Mouse (Mus musculus) A20 (cell line): ENCODE measurements around the gene Wnt7a.

Experiments used
- DNase-seq: peaks from one replicate; pipeline ENCODE4 v3.0.0-alpha.2; 2011; ENCODE audit warnings: low read depth, low spot score

The Wnt7a gene

DNA sequence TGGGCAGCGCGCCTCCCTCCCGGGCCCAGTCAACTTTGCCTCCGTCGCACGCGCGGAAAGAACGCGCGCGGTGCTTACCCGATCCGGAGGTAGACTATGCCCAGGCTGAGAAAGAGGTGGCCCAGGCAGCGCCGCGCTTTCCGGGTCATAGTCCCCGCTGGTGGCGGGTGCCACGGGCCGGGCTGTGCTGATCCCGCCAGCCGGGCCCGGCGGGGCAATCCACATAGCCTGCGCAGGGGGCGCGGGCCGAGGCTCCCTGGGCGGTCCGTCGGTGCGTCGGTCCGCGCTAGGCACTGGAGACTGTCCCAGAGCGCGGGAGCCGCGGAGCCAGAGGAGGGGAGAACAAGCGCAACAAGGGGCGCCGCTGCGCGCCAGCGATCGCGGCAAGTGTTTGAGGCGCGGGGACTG, at the start of gene Wnt7a:
Wnt7a (minus strand) TSS at position 403 of the 408 bp plus-strand sequence.
- DNase-seq, result no peak

DNA sequence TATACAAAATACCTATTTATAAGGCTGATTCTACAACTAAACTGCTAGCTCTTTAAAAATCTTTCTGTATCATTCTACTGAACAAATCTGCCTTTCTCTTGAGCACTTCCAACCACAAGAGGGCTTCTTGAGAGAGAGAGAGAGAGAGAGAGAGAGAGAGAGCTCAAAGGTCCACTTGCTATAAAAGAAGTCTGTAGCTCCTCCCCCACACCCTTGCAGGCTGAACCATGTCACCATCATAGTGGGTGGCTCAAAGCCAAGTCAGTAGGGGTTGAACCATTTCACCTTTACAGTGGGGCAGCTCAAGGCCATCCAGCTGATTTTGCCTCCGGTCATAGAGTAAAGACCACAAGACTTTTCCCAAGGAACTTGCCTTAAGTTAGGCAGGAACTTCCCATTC, 48.3 kb upstream of the Wnt7a start:
- DNase-seq, result peak; percentile 36

DNA sequence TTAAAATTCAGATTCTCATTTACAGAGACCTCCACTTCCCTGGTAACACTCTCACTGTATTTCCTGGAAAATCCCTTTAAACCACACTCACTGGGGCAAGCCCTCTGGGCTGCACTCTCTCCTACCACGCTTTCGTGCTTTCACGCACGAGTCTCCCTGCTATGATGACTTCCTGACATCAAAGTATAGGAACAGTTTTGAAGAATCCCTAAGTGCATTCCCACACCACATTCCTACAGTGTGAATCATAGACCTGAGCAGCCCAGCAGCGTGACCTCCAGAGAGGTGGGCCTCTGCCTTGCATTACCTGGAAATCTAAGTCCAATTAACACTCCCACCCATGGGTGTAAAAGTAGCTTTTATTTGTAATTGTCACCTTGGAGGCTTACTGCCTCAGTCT, 43.4 kb upstream of the Wnt7a start:
- no peak for DNase-seq

- DNase-seq, result no peak
Observed at GRCm38 (mm10) chr6:91452056-91452455, 40.9 kb upstream of the Wnt7a start.

DNA sequence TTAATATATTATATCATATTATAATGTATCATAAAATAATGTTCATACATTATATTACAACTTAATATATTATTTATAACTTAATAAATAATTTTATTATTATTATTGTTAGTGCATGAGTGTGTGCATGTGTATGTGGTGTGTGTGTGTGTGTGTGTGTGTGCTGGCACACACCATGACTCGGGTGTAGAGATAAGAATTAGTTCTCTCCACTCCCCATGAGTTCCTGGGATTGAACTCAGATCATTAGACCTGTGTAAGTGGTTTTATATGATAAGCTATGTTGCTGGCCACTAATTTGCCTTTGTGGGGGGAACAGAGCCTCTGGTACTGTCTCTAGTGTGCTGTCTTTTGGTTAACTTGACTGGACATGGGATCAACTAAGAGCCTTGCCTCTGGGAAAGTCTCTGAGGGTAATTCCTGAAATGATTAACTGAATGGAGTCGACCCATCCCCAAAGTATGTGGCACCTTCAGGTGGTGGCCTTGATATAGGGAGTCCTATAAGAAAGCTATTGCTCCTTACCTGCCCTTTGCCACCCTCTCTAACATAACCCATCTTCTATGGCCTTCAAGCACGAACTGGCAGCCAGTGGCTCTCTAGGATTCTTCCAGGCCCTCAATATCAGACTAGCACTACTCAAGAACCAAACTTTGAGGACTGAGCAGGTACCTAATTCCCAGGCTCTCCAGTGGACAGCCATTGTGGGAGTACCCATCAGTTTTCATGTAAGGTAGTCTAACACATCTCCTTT, 38.5 kb upstream of the Wnt7a start:
- no peak for DNase-seq

DNA sequence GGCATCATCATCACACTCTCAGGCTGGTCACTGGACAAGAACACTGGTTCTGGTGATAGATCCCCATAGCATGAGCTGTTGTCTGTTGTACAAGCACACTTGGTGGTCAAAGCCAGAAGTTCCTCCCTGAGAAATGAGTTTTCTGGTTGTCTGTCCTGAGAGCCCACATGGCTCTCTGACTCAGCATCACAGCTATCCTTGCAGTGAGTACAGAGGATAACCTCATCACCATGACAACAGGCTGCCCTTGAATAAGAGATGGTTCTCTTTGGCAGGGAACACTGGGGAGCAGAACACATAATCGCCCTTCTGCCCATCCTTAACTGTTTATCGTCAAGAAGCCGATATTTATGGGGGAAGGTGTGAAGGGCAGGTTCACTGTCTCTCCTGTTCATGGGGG, 34.2 kb upstream of the Wnt7a start:
- no peak for DNase-seq

GRCm38 (mm10) chr6:91441145-91441662, 30.0 kb upstream of the Wnt7a start:
- DNase-seq, result no peak

DNA sequence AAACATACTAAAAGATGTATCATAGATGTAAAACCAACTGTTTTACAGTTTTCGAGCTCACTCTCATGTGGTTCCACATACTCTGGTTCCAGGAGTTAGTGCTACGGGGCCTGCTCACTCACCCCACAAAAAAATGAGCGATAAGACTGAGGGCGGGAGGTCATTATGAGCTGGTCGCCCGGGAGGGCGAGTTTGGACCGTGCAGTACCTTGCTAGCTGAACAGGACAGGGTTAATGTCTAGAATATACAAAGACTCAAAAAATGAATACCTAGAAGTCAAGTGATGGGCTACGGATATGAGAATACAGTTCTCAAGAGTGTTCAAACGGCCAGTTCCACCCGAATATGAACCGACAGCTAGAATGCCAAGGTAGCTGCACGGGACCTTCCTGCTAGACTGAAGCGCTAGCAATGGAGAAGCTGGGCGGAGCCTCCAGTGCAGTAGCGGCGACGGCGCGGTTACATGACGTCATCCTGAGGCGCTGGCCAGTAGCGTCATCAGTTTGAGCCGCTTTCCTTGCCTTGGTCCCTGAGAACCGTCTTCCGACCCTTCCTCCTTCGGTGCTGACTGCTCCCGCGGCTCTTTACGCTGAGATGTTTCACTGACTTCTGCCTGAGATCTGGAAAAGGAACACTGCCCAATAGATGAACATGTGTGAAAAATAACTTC, 29.4 kb upstream of the Wnt7a start:
- peak; percentile 95 for DNase-seq

DNA sequence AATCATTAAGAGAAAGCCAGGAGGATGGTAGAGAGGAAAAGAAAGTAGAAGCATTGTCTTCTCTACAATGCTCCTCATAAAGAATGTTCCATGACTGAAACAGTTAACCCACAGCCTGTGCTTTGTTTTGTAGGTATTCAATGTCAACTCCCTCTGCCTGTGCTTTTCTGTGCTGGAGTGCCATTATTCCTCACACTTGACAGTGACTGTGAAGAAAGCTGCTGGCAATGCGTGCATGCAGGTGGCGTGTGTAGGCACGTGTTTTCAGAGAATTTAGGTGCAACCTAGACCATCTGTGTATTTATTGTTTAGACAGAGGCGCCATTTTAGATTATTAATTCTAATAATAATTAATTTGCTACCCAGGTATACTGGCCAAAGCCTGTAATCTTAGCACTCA, 13.0 kb upstream of the Wnt7a start:
- DNase-seq, result no peak

- no peak for DNase-seq
Observed at GRCm38 (mm10) chr6:91421629-91422028, 10.5 kb upstream of the Wnt7a start.

DNA sequence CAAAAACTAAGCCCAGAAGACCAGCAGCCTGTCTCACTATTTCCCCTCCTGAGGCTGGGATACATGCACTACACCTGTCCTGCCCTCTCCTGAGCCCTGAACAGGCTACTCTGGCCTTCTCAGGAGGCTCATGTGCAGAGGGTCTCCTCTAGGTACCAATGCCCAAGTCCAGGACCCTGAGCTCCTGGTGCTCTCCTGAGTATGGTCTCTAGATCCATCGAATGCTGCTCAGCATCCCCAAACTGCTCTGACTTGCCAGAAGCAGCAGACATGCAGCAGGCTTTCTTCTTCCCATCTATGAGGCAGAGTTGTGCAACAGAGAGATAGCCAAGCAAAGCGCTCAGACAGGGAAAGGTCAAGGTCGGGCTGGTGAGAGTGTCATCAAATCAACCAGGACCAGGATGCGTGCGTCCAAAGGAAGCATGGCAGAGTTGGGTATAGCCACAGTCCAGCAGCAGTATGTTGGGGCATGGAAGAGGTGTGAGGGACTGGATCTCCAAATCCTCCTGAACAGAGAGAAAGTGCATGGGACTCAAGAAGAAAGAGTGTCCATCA, 6.2 kb upstream of the Wnt7a start:
- DNase-seq, result no peak

DNA sequence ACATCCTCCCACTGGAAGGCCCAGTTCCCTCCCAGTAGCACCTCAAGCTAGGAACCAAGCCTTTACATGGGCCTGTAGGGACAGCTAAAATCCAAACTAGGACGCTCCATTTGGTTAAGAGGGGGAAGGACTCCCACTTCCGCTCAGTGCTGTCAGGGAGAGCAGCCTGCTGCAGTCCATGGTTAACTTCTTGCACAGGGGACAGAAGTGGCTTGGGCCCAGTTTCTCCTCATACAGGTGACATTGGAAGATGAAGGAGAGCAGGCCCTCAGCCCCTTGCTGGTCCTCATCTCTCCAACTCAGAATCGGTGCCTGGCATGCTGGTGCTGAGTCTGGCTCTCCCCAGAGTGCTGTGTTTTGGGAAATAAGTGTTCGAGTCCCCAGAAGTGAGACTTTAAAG, 5.0 kb upstream of the Wnt7a start:
- DNase-seq, result no peak

DNA sequence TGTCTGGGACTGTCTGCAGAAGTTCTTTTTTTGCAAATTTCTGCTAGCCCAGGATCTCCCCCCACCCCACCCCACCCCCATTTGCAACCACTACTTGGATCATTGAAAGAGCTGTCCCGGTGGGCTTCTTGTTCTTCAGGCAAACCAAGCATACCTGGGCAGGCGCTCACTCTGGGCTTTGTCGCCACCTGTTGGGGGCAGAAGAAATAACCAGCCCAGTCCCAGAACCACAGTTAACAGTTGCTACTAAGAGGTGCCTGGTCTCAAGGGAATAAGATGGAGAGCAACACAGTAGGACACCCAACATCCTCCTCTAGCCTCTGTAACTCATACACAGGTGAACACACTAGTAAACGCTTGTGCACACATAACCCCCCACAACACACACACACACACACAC, 3.7 kb upstream of the Wnt7a start:
- DNase-seq, result peak; percentile 59

DNA sequence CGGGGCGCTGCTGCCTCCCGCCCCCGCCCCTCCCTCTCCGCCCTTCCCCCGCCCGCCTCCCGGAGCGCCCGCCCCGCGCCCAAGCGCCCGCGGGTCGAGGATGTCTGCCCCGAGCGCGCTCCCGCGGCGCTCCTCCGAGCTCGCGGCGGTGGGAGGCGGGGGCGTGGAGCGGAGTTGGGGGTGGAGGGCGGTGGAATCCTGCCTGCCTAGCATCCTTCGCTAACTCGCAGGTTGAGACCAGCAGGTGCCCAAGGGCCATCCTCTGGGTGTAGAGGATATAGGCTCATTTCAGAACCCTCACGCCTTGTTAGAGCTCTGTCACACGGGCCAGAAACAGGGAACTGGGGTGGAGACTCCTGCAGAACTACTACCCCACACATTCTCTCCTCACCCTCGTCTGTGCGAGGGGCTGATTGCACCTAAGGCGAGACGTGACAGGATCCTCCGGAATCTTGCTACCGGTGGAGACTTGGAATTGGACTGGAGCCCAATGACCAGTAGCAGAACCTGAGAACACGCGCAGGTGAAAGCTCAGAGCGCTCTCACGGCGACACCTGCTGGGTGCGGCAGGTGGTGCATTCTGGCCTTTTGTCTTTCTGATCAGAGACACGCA, 312 bp upstream of the Wnt7a start:
- DNase-seq, result peak; percentile 44

DNA sequence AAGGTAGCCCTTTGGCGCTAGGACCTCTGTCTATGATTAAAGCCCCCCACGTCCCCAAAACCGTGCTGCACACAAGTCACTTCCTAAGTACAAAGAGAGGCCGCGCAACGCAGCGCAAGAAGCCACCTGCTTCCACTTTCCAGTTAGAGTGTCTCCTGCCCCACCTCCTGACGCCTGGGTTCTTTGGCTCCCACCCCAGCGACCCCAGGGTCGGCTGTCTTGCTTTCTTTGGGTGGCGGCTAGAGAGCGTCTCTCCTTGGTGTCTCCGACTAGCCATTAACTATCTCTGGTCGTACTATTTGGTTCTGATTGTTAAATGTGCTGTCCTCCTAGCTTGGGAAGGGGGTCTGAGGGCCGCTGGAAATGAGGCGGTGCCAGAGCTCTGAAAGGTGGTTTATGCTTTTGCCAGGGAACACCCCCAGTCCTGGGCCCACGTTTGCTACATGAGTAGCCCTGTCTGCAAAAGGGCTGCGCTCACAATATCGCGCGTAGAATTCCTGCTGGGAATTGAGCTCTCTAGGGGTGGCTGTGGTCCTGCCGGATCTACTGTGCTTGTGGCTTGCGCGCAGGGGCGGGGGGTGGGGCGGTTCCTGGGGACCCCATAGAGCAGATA, 889 bp downstream of the Wnt7a start:
- no peak for DNase-seq

GRCm38 (mm10) chr6:91409448-91410167, 1.6 kb downstream of the Wnt7a start:
- DNase-seq, result no peak

DNA sequence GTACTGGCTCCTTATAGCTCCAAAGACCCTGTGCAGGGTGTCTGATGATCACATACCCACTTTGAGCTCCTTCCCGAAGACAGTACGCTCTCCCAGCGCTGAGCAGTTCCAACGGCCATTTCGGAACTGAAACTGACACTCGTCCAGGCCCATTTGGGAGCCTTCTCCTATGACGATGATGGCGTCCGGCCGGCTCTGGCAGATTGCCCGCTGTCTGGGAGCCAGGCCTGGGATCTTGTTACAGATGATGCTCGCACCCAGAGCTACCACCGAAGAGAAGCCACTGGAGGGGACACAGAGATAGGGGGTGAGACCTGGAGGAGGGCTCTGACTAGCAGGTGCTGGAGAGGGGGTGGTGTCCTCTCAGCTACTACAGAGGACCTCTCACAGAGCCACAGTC, 2.5 kb downstream of the Wnt7a start:
- DNase-seq, result no peak

DNA sequence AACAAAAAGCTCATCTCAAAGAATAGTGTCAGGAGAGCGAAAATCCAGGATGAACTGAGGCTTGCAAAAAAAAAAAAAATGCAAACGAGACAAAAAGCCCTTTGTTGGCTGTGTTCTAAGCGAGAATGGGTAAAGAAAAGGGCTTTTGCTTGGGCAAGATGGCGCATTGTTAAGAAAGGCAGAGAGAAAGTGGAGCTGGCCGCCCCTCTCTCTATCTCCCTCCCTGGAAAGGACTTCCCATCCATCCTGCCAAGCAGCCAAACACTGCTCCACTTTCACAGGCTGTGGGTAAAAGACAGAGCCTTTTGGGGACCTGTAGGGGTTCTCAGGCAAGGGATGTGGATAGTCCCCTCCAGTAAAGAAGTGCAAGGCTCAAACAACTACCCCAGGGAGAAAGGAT, 9.6 kb downstream of the Wnt7a start:
- DNase-seq, result no peak

- no peak for DNase-seq
Observed at GRCm38 (mm10) chr6:91400514-91400913, 10.6 kb downstream of the Wnt7a start.

- DNase-seq, result peak; percentile 39
Observed at GRCm38 (mm10) chr6:91392475-91393174, 18.5 kb downstream of the Wnt7a start.

- DNase-seq, result no peak
Observed at GRCm38 (mm10) chr6:91389141-91389540, 22.0 kb downstream of the Wnt7a start.
